In genomic region chr6:146887958-146888659, GRCm38 (mm10) we compare ENCODE assay signal across 8 mouse cellular contexts. TPM values are rescaled to one million over a fixed set of nuclear protein-coding genes. Genes with fewer than 3 reads are reported as not detected.
A peak's percentile ranks its signal among the peaks of the same experiment; 100 is the strongest.
DNase-seq lines count a peak whose midpoint lies in the region; ATAC-seq and TF ChIP-seq lines count a peak whose summit lies in the region.

Gene Ppfibp1, plus strand, starts transcription at chr6:146888487.

- no peaks in the 10 kb centered on the region for H3K36me3 ChIP-seq in heart, embryonic 12.5 days
- H3K36me3 ChIP-seq in kidney, postnatal 0 days (ENCODE audit: insufficient read depth, low read length), result no peaks in the 10 kb centered on the region
- peaks cover 2% of the 10 kb centered on the region; the same call in 1 of the 2 replicates for H3K36me3 ChIP-seq in liver, adult 2 months (ENCODE audit: control insufficient read depth, insufficient read depth, low read length)

- TF ChIP-seq CTCF in kidney, postnatal 0 days (IDR thresholded peaks at IDR 0.05; ENCODE audit: low read depth), result no peak
- no peak for TF ChIP-seq CTCF in liver, adult 2 months (IDR thresholded peaks at IDR 0.05; ENCODE audit: low read depth, low read length)

- WGBS in heart, embryonic 12.5 days, result under 1% methylated on average over 78 of the region's 80 CpGs
- WGBS in kidney, postnatal 0 days, result under 1% methylated on average over 73 of the region's 80 CpGs
- under 1% methylated on average over 77 of the region's 80 CpGs for WGBS in liver, adult 2 months

- H3K79me2 ChIP-seq in liver, adult 2 months (ENCODE audit: control insufficient read depth, insufficient read depth, low read length), result peaks cover 9% of the 10 kb centered on the region; the same call in 1 of the 2 replicates

- DNase-seq in kidney, postnatal 0 days (ENCODE audit: low spot score), result peak; percentile 96
- DNase-seq in liver, adult 2 months (ENCODE audit: extremely low read depth, low read depth, low spot score), result peak; percentile 62
- peak; percentile 90 to 92 for DNase-seq in spleen, postnatal 36 days (ENCODE audit: low spot score in 2 of 2)

- TF ChIP-seq POLR2A in liver, adult 2 months (IDR thresholded peaks at IDR 0.05; ENCODE audit: extremely low read depth, insufficient read depth, low read length), result peak; percentile 56

- no peaks in the 10 kb centered on the region for H3K9me3 ChIP-seq in heart, embryonic 12.5 days (replicated peaks)
- H3K9me3 ChIP-seq in kidney, postnatal 0 days (replicated peaks; ENCODE audit: low read length), result no peaks in the 10 kb centered on the region

- peak within 1 kb of the TSS; percentile 95 for H3K4me3 ChIP-seq in brown adipose tissue, adult 24 weeks (ENCODE audit: insufficient read depth, low read depth, low read length)
- H3K4me3 ChIP-seq in heart, embryonic 12.5 days, result peak within 1 kb of the TSS; percentile 95
- peak within 1 kb of the TSS; percentile 79 for H3K4me3 ChIP-seq in kidney, postnatal 0 days (replicated peaks; ENCODE audit: low read depth, low read length)
- peak within 1 kb of the TSS; percentile 96 for H3K4me3 ChIP-seq in liver, adult 2 months (ENCODE audit: insufficient read depth, low read depth, low read length)

- no peaks in the 10 kb centered on the region for H3K27me3 ChIP-seq in heart, embryonic 12.5 days (replicated peaks)
- no peaks in the 10 kb centered on the region for H3K27me3 ChIP-seq in kidney, postnatal 0 days (ENCODE audit: insufficient read depth, low read length)
- H3K27me3 ChIP-seq in liver, adult 2 months (ENCODE audit: control insufficient read depth, insufficient read depth, low read length), result no peaks in the 10 kb centered on the region

- peak; percentile 93 for ATAC-seq in CD4-positive, CD25-positive, alpha-beta regulatory T cell, adult 4 months
- ATAC-seq in erythroid progenitor cell, adult 5-6 weeks (replicated peaks; ENCODE audit: low FRiP score, poor library complexity, severe bottlenecking), result peak; percentile 96
- peak; percentile 96 for ATAC-seq in heart, embryonic 12.5 days (ENCODE audit: insufficient number of reproducible peaks, low FRiP score)
- peak; percentile 95 for ATAC-seq in kidney, postnatal 0 days (replicated peaks; ENCODE audit: low FRiP score, low read depth)
- peak; percentile 79 for ATAC-seq in monocyte, adult 5-6 weeks (replicated peaks; ENCODE audit: insufficient number of reproducible peaks, low FRiP score, low TSS enrichment, poor library complexity, severe bottlenecking)

- peak within 1 kb of the TSS; percentile 91 for H3K27ac ChIP-seq in brown adipose tissue, adult 24 weeks (replicated peaks; ENCODE audit: low read depth, low read length)
- peak within 1 kb of the TSS; percentile 92 for H3K27ac ChIP-seq in heart, embryonic 12.5 days (ENCODE audit: poor library complexity, severe bottlenecking)
- peak within 1 kb of the TSS; percentile 86 for H3K27ac ChIP-seq in kidney, postnatal 0 days
- peak within 1 kb of the TSS; percentile 86 for H3K27ac ChIP-seq in liver, adult 2 months (replicated peaks; ENCODE audit: insufficient read depth, low read depth, low read length)

- peak within 1 kb of the TSS; percentile 73 for H3K4me2 ChIP-seq in heart, embryonic 12.5 days
- H3K4me2 ChIP-seq in kidney, postnatal 0 days (ENCODE audit: low read length), result peak within 1 kb of the TSS; percentile 86

- H3K4me1 ChIP-seq in brown adipose tissue, adult 24 weeks (ENCODE audit: control insufficient read depth, insufficient read depth, insufficient read length, low read length), result peaks cover 14% of the 10 kb centered on the region
- peaks cover 52% of the 10 kb centered on the region for H3K4me1 ChIP-seq in heart, embryonic 12.5 days (replicated peaks)
- peaks cover 12% of the 10 kb centered on the region for H3K4me1 ChIP-seq in kidney, postnatal 0 days (replicated peaks; ENCODE audit: insufficient read depth, low read length)
- peaks cover 13% of the 10 kb centered on the region for H3K4me1 ChIP-seq in liver, adult 2 months (ENCODE audit: control insufficient read depth, insufficient read depth, low read length)

- H3K9ac ChIP-seq in heart, embryonic 12.5 days, result peak within 1 kb of the TSS; percentile 99
- H3K9ac ChIP-seq in kidney, postnatal 0 days (ENCODE audit: low read depth, low read length), result peak within 1 kb of the TSS; percentile 86
- H3K9ac ChIP-seq in liver, adult 2 months (ENCODE audit: low read depth, low read length), result peak within 1 kb of the TSS; percentile 98

RNA-seq across cellular contexts. Expression of gene Ppfibp1, which starts in this region (rescaled TPM):
- polyA plus RNA-seq in CD4-positive, CD25-positive, alpha-beta regulatory T cell, adult 4 months (2017; shearing (Covaris generic)), result 10 to 100 TPM in 1 of 2 experiments, 1 to 10 TPM in 1; 5.8 to 10.1 TPM
- 23.7 and 25.4 TPM in 2 replicates for polyA plus RNA-seq in brown adipose tissue, adult 24 weeks (2012; ENCODE audit: insufficient read depth, insufficient read length, missing spikeins)
- 0.42 and 6.1 TPM in 2 replicates for total RNA-seq in erythroid progenitor cell, adult 5-6 weeks (2015; ENCODE audit: low replicate concordance)
- 0.64 and 1.5 TPM in 2 replicates for total RNA-seq in erythroid progenitor cell, adult 5-6 weeks (2017; ENCODE audit: low replicate concordance)
- polyA plus RNA-seq in heart, embryonic 12.5 days (2016; fragmentation: Nextera tagmentation; extraction: Ambion mirVana), result 83.9 and 84.8 TPM in 2 replicates
- 55.9 and 60.2 TPM in 2 replicates for polyA plus RNA-seq in kidney, postnatal 0 days (2015; fragmentation: Nextera tagmentation; extraction: Ambion mirVana)
- 20.8 and 24.1 TPM in 2 replicates for total RNA-seq in liver, adult 2 months (2014; rRNA removed)
- polyA plus RNA-seq in liver, adult 2 months (2012; rRNA removed), result 6.7 and 6.9 TPM in 2 replicates
- total RNA-seq in monocyte, adult 5-6 weeks (2017), result 13.7 to 26.2 TPM (median 22.5 TPM) in 3 replicates

Comparison
In these comparisons a context has a peak if more than half of its experiments do, and no peak if none do; other contexts are left out.
1. Peak in every context shown above with its lines: DNase-seq, ATAC-seq, H3K4me3 ChIP-seq and H3K27ac ChIP-seq.